Mouse (Mus musculus) heart, embryonic 10.5 days (tissue): ENCODE data around the gene Bcar3. TPM values are rescaled to one million over a fixed set of nuclear protein-coding genes. Genes with fewer than 3 reads are reported as not detected.

Experiments
- DNase-seq: peaks from one replicate; pipeline ENCODE4 v3.0.0-alpha.2; 2017; ENCODE audit warnings: low spot score
- H3K27ac ChIP-seq: fragments of 300-500 bp; sonication (generic); 2 replicates; pipeline ENCODE4 v1.5.1; 2016; ENCODE audit warnings: mild to moderate bottlenecking
- H3K27me3 ChIP-seq: fragments of 300-500 bp; sonication (generic); 2 replicates; pipeline ENCODE4 v1.6.1; 2016; ENCODE audit warnings: mild to moderate bottlenecking; ENCODE audit not compliant: poor library complexity, insufficient read depth, severe bottlenecking
- H3K36me3 ChIP-seq: fragments of 300-500 bp; sonication (generic); 2 replicates; pipeline ENCODE4 v1.6.1; 2016; ENCODE audit warnings: mild to moderate bottlenecking, moderate library complexity
- H3K4me1 ChIP-seq: fragments of 300-500 bp; sonication (generic); 2 replicates; pipeline ENCODE4 v1.6.1; 2016; ENCODE audit warnings: mild to moderate bottlenecking
- H3K4me3 ChIP-seq: fragments of 300-500 bp; sonication (generic); 2 replicates; pipeline ENCODE4 v1.5.1; 2016; ENCODE audit warnings: mild to moderate bottlenecking, moderate library complexity
- H3K9me3 ChIP-seq: fragments of 300-500 bp; sonication (generic); 2 replicates; pipeline ENCODE4 v1.6.1; 2016; ENCODE audit warnings: mild to moderate bottlenecking, moderate library complexity
- WGBS: fragments of 180-500 bp; shearing (Covaris S2); methylation state at CpG from one replicate; pipeline ENCODE4 v1.1.7; 2016; 5-methylcytosine and 5-hydroxymethylcytosine counted together
- polyA plus RNA-seq: library from polyadenylated mRNA; unstranded; fragments of >200 nt; fragmentation: Nextera tagmentation; extraction: Ambion mirVana; gene quantifications from 2 replicates; pipeline ENCODE4 v1.2.1, GENCODE M21; 2016

Bcar3 gene
- polyA plus RNA-seq, 1 experiment from 2014 or later: 17.0 TPM

DNA sequence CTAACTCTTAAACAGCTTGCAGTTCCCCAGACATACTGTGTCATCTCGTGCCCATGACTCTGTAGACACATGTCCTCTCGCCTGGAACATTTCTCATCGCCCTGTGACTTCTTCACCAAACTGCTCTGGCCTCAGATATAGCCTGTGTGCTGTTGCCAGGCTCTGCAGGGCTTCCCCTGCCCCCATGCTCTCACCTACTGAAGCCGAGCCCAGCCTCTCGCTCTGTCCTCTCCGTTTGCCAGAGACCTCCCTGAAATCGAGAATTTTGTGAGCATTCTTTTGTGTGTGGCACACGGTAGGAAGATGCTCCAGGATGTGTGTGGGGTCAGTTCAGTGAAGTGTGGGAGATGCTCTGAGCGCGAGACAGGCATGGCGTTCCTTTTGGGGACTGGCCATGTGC, 151.8 kb downstream of the Bcar3 start:
- no peak for DNase-seq
- Histone ChIP-seq H3K4me1 (no peaks in the 10 kb centered on the region), H3K27me3 (peaks cover 4% of the 10 kb centered on the region; the same call in 1 of the 2 replicates), H3K9me3 (0 out of 2 replicates have a peak, but pooled peaks cover 2% of the 10 kb centered on the region), H3K4me3 (no peak overlapping the region), H3K36me3 (peaks cover 4% of the 10 kb centered on the region; the same call in 1 of the 2 replicates), H3K27ac (no peak overlapping the region)
- 87% methylated on average over 11 of the region's 11 CpGs for WGBS

- Histone ChIP-seq H3K4me1 (no peaks in the 10 kb centered on the region), H3K9me3 (0 out of 2 replicates have a peak, but pooled peaks cover 2% of the 10 kb centered on the region), H3K27ac (no peak overlapping the region), H3K4me3 (no peak overlapping the region), H3K27me3 (peaks cover 4% of the 10 kb centered on the region; the same call in 1 of the 2 replicates), H3K36me3 (peaks cover 4% of the 10 kb centered on the region; the same call in 1 of the 2 replicates)
- no peak for DNase-seq
- WGBS: 72% methylated on average over 8 of the region's 8 CpGs
These were observed 152.7 kb downstream of the Bcar3 start for GRCm38 (mm10) chr3:122446678-122447077.

DNA sequence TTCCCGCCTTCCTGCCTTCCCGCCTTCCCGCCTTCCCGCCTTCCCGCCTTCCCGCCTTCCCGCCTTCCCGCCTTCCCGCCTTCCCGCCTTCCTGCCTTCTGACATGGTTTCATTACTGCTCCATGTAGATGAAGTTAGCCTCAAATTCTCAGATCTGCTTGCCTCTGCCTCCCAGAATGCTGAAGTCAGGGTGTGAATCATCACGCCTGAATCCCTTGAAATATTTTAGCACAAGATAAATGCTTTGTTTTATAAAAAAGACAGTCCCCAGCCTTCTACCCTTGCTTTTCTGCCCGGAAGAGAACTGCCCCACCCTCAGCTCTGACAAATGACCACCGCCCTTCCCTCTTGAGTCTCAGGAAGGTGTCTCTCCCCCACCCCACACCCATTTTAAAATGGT, 154.3 kb downstream of the Bcar3 start:
- 91% methylated on average over 13 of the region's 13 CpGs for WGBS
- H3K27ac ChIP-seq: no peak overlapping the region
- DNase-seq: no peak
- 0 out of 2 replicates have a peak, but pooled peaks cover 2% of the 10 kb centered on the region for H3K9me3 ChIP-seq
- H3K27me3 ChIP-seq: peaks cover 4% of the 10 kb centered on the region; the same call in 1 of the 2 replicates
- H3K4me3 ChIP-seq: no peak overlapping the region
- H3K36me3 ChIP-seq: peaks cover 4% of the 10 kb centered on the region; the same call in 1 of the 2 replicates
- H3K4me1 ChIP-seq: no peaks in the 10 kb centered on the region

DNA sequence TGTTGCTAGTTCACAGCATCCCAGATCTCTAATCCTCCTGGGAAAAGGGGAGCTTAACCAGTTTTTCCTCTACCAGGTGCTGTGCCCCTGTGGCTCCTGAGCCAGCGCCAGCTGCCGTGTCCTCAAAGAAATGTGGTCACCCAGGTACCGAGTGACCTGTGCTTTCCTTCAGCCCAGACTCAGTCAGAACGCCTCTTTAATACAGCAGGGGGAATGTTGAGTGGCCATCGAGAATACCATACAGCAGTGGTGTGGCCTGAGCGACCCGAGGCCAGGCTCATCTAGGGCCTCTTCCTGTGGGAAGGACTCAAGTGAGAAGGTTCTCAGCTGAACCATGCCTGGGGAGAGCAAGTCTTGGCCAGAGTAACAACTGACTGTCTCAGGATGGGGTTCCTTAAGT, 156.1 kb downstream of the Bcar3 start:
- H3K4me3 ChIP-seq: no peak overlapping the region
- no peak overlapping the region for H3K27ac ChIP-seq
- no peaks in the 10 kb centered on the region for H3K9me3 ChIP-seq
- DNase-seq: no peak
- peaks cover 12% of the 10 kb centered on the region; the same call in 1 of the 2 replicates for H3K27me3 ChIP-seq
- no peaks in the 10 kb centered on the region; the same call in 1 of the 2 replicates for H3K36me3 ChIP-seq
- H3K4me1 ChIP-seq: no peaks in the 10 kb centered on the region
- 85% methylated on average over 7 of the region's 7 CpGs for WGBS

DNA sequence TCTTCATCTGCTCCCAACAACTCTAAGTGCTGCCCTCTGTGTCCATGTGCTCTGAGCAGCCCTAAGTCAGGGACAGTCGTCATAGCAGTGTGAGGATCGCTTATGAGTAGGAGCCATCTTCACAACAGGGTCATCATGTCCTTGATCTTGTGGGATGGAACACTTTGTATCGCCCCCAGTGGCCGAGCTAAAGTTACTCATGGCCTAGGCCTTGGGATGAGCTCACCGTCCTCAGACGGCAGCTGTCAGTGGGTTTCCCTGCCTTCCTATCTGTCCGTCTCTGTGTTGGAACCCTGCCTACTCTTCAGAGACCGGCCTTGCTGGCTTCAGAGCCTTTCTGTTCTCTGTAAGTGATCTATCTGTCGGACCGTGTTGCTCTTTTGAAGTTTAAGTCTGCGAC, 159.9 kb downstream of the Bcar3 start:
- no peak for DNase-seq
- Histone ChIP-seq H3K9me3 (no peaks in the 10 kb centered on the region), H3K27ac (no peak overlapping the region), H3K4me1 (0 out of 2 replicates have a peak, but pooled peaks cover 8% of the 10 kb centered on the region), H3K36me3 (no peaks in the 10 kb centered on the region), H3K27me3 (peaks cover 23% of the 10 kb centered on the region; the same call in 1 of the 2 replicates), H3K4me3 (no peak overlapping the region)
- WGBS: 64% methylated on average over 11 of the region's 11 CpGs

DNA sequence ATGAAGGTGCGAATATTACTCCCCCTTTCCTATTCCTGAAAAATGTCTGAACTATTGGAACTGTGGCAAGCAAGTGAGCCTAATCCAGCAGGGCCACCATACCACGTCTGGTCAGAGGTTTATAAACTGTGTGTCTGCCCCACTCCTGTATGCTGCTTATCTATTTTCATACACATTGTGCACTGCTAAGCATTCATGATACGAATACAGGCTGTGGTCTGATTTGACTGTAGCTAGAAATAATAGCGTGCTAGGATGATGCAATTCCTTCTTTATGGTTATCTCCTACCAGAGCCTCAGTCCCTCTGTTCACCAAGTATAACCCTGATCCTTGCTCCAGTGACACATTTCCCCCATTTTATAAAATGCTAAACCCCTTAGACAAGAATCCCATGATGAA, 162.2 kb downstream of the Bcar3 start:
- Histone ChIP-seq H3K27me3 (peaks cover 30% of the 10 kb centered on the region), H3K27ac (no peak overlapping the region), H3K9me3 (no peaks in the 10 kb centered on the region), H3K4me1 (peaks cover 15% of the 10 kb centered on the region; the same call in 1 of the 2 replicates), H3K36me3 (no peaks in the 10 kb centered on the region), H3K4me3 (no peak overlapping the region)
- DNase-seq: no peak
- WGBS: 81% methylated on average over 4 of the region's 4 CpGs

GRCm38 (mm10) chr3:122456807-122457206, 162.9 kb downstream of the Bcar3 start:
- DNase-seq: no peak
- Histone ChIP-seq H3K4me3 (no peak overlapping the region), H3K36me3 (no peaks in the 10 kb centered on the region), H3K4me1 (peaks cover 20% of the 10 kb centered on the region; the same call in 1 of the 2 replicates), H3K27ac (no peak overlapping the region), H3K27me3 (peaks cover 37% of the 10 kb centered on the region), H3K9me3 (no peaks in the 10 kb centered on the region)
- 79% methylated on average over 4 of the region's 4 CpGs for WGBS

DNA sequence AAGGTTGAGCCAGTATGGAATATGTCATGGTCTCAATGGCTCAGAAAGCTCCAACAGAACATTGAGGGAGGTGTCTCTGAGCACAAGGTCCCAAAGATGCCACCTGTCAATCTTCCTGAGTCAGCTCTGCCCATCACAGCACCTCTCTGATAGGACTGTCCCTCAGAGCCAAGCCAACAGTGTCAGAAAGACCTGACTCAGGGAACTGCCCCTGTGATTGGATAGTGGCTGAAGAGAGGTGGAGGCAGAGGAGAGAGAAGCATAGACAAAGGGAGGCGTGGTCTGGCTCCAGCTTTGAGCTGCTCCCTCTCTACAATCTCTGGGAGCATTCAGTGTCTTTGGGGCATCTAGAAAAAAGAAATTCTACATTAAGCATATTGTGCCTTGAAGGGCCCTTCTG, 163.8 kb downstream of the Bcar3 start:
- H3K36me3 ChIP-seq: no peaks in the 10 kb centered on the region
- peaks cover 39% of the 10 kb centered on the region for H3K27me3 ChIP-seq
- WGBS: 29% methylated on average over 1 of the region's 1 CpGs
- H3K4me3 ChIP-seq: no peak overlapping the region
- H3K27ac ChIP-seq: peak overlapping the region; percentile 42; the same call in 1 of the 2 replicates
- peaks cover 26% of the 10 kb centered on the region; the same call in 1 of the 2 replicates for H3K4me1 ChIP-seq
- no peaks in the 10 kb centered on the region for H3K9me3 ChIP-seq
- no peak for DNase-seq

- DNase-seq: no peak
- peaks cover 28% of the 10 kb centered on the region; the same call in 1 of the 2 replicates for H3K4me1 ChIP-seq
- no peak overlapping the region for H3K27ac ChIP-seq
- H3K27me3 ChIP-seq: peaks cover 48% of the 10 kb centered on the region
- H3K36me3 ChIP-seq: no peaks in the 10 kb centered on the region
- no peak overlapping the region for H3K4me3 ChIP-seq
- 54% methylated on average over 8 of the region's 8 CpGs for WGBS
- H3K9me3 ChIP-seq: no peaks in the 10 kb centered on the region
These were observed 164.8 kb downstream of the Bcar3 start for GRCm38 (mm10) chr3:122458743-122459142.

GRCm38 (mm10) chr3:122460848-122461511, 167.0 kb downstream of the Bcar3 start:
- H3K4me1 ChIP-seq: peaks cover 28% of the 10 kb centered on the region; the same call in 1 of the 2 replicates
- no peaks in the 10 kb centered on the region for H3K36me3 ChIP-seq
- H3K4me3 ChIP-seq: no peak overlapping the region
- H3K27me3 ChIP-seq: peaks cover 57% of the 10 kb centered on the region
- no peaks in the 10 kb centered on the region for H3K9me3 ChIP-seq
- no peak for DNase-seq
- WGBS: 69% methylated on average over 8 of the region's 8 CpGs
- no peak overlapping the region for H3K27ac ChIP-seq

DNA sequence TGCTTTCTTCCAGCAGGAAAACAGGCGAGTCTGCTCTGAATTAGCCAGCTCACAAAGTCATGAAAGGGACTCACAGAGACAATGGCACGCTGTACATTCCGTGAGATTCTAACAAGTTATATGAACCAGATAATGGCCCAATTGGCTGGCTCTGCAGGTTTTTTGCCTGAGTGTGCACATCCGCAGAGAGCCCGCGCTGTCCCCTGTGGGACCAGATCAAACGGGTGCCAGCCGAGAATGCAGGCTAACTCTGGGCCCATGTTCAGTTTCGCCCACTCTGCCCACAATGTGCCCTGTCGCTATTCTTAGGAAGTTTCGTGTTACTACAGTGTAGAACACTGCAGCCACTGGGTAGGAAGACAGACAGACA, 167.6 kb downstream of the Bcar3 start:
- Histone ChIP-seq H3K36me3 (no peaks in the 10 kb centered on the region), H3K4me3 (no peak overlapping the region), H3K27ac (no peak overlapping the region), H3K27me3 (peaks cover 58% of the 10 kb centered on the region), H3K9me3 (no peaks in the 10 kb centered on the region), H3K4me1 (peaks cover 28% of the 10 kb centered on the region; the same call in 1 of the 2 replicates)
- WGBS: 88% methylated on average over 11 of the region's 11 CpGs
- no peak for DNase-seq

- 0 out of 2 replicates have a peak overlapping the region, but pooled peaks have one; percentile 1 for H3K27ac ChIP-seq
- H3K27me3 ChIP-seq: peaks cover 62% of the 10 kb centered on the region
- H3K4me1 ChIP-seq: peaks cover 28% of the 10 kb centered on the region; the same call in 1 of the 2 replicates
- no peak overlapping the region for H3K4me3 ChIP-seq
- no peaks in the 10 kb centered on the region for H3K36me3 ChIP-seq
- DNase-seq: no peak
- H3K9me3 ChIP-seq: no peaks in the 10 kb centered on the region
- WGBS: 62% methylated on average over 18 of the region's 18 CpGs
These were observed 168.3 kb downstream of the Bcar3 start for GRCm38 (mm10) chr3:122461932-122462871.
